Mouse (Mus musculus) 3134 (cell line): ENCODE results near the gene Mrpl43.

Source experiments
- DNase-seq: peaks from one replicate; pipeline ENCODE4 v3.0.0-alpha.2; 2011; ENCODE audit warnings: low spot score; ENCODE audit not compliant: insufficient read length; ENCODE audit errors: extremely low read depth

The Mrpl43 gene

GRCm38 (mm10) chr19:45012219-45012618, 6.0 kb upstream of the Mrpl43 start:
- DNase-seq: no peak

- DNase-seq: no peak
These were observed 4.4 kb upstream of the Mrpl43 start for GRCm38 (mm10) chr19:45010646-45011045.

DNA sequence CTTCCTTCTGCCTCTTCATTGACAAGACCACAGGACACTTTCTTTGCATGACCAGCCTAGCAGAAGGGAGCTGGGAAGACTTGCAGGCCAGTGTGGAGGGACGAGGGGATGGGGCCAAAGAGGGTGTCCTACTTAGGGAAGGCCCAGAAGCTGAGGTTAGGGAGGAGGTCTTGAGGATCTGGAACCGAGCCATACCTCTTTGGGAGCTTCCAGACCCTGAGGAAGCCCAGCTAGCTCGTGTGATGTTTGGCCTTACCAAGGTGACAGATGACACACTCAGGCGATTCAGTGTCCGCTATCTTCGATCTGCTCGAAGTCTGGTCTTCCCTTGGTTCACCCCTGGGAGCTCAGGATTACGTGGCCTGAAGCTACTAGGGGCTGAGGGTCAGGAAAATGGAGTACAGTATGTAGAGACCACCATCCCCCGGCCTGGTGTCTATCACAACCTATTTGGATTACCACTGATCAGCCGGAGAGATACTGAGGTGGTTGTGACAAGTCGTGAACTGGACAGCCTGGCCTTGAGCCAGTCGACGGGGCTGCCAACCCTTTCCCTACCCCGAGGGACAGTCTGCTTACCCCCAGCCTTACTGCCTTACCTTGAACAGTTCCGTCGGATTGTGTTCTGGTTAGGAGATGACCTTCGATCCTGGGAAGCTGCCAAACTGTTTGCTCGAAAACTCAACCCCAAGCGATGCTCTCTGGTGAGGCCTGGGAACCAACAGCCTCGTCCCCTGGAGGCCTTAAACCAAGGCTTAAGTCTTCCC, 1.4 kb upstream of the Mrpl43 start:
- DNase-seq: no peak

- no peak for DNase-seq
These were observed 779 bp upstream of the Mrpl43 start for GRCm38 (mm10) chr19:45007021-45007420.

DNA sequence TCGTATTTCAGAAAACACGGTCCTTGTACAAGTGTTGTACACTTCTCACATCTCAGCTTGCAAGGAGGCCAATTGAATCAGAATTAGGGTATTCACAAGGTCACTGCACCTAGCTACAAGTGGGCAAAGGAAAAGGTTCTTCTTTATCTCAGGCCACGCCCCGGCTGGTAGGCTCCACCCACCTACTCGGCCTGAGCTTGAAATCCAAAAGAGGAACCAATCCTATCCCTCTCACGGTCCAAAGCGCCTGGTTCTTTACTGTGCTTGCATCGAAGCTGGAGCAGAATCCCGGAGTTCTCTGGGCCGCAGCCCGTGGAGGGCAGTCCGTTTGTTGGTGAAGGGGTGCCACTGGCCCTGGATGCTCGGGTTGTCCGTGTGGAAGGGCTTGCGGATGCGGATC, 798 bp downstream of the Mrpl43 start, which contains the start of gene Twnk:
TSS of gene Twnk (plus strand) at position 220 of the 400 bp plus-strand sequence.
- DNase-seq: peak; percentile 72

DNA sequence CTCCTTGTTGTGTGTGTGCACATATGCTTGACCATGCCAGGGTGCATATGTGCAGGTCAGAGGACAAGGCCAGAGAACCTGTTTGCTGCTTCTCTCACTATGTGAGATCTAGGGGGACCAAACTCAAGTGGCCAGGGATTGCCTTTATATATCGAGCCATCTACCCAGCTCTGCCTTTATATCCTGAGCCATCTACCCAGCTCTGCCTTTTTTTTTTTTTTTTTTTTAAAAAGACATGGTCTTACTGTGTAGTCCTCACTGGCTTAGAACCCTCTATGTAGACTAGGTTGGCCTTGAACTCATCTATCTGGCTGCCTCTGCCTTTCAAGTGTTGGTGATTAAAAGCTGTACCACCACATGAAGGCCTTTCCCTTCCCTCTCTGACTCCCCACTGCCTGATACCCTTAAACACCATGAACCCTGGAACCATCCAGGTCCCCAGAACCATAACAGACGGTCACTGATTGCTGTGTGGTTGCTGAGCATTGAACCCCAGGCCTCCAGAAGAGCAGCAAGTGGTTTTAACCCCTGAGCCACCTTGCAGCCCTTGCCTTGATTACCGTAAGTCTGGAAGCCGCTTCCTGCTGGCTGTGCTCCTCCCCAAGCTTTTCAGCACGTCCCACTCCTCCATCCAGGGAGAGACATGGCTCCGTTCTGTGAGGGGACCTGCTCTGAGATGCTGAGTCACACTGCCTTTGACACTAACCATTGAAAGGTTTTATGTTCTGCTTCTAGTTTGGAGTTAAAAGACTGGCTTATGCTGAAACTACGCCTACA, 2.3 kb downstream of the Mrpl43 start:
- no peak for DNase-seq

DNA sequence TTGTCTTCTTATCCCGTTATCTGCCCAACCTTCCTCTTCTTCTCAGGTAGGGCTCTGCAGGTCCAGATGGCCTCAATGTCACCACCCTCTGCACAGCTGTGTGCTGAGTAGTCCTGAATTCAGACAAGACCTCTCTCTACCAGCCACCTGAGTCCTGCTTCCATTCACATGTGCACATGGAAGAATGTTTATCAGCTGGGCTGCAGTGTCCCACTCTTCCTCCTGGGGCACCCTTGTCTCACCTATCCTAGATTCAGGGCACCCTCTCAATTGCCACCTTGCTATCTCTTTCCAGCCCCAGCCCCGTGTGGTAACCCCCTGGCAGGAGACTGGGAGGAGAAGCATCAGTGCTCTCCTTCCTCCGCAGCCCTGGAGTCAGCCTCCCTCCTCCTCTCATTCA, 3.9 kb downstream of the Mrpl43 start:
- no peak for DNase-seq

DNA sequence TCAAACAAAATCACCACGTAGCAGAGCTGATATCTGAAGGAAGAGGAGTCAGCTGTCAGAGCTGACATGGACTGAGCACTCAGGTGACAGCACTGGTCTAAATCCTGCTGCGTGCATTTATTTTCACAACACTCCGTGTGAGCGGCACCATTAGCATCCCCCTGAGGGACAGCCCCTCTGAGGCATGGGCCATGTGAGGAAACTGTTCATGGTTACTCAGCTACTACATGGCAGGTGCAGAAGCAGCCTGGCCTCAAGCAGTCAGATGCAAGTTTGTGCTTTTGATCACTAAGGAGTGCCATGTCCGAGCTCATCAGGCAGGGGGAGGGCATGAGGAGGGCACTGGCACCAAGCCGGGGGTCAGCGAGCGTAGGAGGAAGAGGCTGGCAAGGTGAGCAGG, 6.6 kb downstream of the Mrpl43 start:
- no peak for DNase-seq

- DNase-seq: no peak
These were observed 8.5 kb downstream of the Mrpl43 start for GRCm38 (mm10) chr19:44997786-44998185.

- no peak for DNase-seq
These were observed 13.5 kb downstream of the Mrpl43 start for GRCm38 (mm10) chr19:44992712-44993111.

DNA sequence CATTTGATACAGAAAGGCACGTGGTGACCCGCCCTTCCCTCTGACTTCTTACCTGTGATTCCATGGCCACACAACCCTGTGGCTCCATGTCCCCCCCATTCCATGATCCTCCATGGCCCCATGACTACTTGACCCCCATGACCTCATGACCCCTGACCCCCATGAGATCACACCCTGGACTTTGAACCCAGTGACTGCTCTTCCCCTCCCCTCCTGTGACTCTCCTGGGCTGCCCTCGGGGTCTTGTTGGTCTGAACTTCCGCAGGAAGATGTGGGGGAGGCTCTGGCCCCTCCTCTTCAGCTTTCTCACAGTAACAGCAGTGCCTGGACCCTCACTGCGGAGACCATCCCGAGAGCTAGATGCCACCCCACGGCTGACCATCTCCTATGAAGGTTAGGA, 14.0 kb downstream of the Mrpl43 start:
- DNase-seq: no peak

GRCm38 (mm10) chr19:44991031-44991430, 15.2 kb downstream of the Mrpl43 start:
- no peak for DNase-seq

DNA sequence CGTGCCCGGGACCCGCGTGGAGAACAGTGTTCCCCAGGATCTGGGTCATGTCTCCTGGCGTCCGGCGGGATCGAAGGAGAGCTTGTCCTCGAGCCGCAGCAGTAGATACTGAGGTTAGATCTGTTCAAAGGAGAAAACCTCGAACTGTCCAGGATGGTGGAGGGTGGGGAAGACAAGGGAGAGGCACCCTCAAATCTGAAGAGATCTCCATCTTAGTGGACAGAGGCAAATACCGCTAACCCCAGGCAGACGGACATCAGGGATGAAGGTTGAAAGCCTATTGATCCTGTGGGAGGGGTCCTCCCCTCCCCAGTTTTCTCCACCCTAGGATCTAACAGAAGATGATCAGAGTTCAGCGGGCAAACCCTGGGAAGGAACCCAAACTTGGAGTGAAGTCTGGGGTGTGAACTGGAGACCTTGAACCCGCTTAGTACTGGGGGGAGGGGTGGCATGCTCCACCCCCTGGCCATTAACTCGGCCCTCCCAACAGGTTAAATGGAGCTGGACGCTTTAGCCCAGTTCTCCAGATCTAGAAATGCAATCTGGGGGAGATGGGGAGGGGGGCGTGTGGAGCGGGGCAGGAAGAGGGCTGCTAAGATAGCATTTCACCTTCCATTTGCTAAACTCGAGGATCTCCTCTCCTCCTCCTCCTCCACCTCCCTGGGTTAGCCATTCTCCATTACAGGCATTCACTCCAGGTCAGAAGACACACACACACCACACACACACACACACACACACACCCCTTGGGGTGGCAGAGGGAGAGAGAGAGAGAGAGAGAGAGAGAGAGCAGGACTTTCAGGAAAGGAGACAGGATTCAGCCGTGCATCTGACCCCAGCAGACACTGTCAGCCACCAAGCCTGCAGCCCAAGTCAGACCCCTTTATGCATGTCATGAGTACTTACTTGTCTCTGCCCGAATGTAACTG, 16.4 kb downstream of the Mrpl43 start:
- no peak for DNase-seq

- DNase-seq: no peak
These were observed 17.2 kb downstream of the Mrpl43 start, which contains the start of gene Sema4g for GRCm38 (mm10) chr19:44988831-44989566. Sema4g (plus strand) TSS chr19:44989101.

DNA sequence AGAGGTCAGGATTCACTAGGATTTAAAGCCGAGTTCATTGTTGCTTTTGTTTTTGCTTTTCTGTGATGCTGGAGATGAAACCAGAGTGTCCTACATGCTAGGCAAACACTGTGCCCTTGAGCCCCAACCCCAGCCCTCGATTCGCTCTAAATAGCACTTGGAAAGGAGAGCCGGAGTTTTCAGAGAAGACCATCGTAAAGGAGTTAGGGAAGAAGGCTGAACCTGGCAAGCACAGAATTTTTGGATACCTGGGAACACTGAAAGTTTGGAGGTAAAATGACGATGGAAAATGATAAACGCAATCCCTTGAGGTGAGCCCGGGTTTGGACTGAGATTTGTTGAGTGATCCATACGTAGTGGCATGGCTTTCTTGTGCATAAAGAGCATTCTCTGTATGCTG, 17.9 kb downstream of the Mrpl43 start:
- no peak for DNase-seq

DNA sequence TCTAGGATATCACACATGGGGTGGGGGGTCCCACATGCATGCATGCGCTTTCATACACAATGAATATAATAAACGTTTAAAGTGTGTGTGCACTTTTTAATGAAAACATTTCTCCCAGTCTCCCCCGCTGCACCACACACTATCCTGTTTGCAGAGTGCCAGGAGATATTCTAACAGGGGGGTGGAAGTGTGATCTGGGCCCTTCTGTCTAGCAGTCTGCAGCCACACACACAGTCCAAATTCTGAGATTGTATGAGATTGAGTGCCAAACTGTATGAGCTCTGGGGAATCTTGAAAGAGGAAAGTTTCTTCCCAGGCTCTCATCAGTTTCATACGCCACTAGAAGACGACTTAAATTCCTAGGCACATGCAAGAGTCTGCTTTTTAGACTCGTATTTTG, 18.4 kb downstream of the Mrpl43 start:
- DNase-seq: no peak

DNA sequence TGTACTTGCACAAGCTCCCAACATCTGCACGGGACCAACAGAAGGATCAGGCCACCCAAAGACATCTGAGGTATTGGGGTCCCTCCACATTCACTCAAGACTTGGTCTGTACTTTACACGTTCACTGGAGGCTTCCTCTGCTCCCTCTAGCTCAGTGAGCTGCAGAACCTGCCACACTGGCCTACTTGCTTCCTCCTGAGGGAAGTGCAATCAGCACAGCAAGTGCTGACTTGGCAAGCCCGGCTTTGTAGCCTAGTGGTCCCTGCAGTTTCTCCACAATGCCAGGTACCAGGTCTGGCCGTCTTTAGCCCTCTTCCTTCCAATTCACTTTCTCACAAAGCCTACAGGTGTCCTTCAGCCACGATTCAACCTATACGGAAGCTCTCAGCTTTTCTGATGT, 19.2 kb downstream of the Mrpl43 start:
- no peak for DNase-seq

DNA sequence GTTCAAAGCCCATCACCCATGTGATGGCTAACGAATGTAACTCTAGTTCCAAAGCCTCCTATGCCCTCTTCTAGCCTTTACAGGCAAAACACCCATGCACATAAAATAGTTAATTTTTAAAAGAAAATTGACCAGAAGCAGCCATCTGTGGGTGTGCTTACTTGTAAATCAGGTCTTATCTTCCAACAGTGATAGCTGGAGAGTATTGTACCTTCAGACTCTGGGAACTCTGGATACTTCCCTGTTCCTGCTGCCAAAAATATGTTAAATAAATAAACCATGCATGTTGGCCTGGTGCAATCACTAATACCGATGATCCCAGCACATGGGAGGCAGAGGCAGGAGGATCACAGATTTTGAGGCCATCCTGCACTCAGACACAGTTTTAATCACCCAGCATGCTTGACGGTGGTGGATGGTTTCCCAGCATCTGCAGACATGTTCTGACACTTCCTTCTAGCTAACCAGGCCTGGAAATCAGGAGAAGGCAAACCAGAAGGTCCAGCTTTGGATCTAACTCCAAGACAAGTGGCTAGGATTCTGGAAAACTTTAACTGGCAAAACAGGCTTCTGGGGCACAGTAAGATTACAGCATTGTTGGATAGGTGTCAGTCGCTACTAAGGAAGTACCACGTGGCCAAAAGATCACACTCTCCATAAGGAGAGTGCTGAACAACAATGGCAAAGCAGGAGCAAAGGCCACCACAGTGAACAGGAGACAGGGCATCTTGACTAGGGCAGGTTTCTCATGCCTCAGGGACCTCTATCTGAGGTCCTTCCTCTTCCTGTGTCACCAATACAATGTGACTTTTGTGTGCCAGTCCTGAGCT, 20.9 kb downstream of the Mrpl43 start:
- no peak for DNase-seq

- no peak for DNase-seq
These were observed 21.8 kb downstream of the Mrpl43 start for GRCm38 (mm10) chr19:44984420-44984819.
